Mouse (Mus musculus) hindbrain, embryonic 16.5 days (tissue): ENCODE results near the gene Cdon. TPM values are rescaled to one million over a fixed set of nuclear protein-coding genes. Genes with fewer than 3 reads are reported as not detected.

Experiments
- ATAC-seq: fragments of 200-750 bp; cut with Nextera tagmentation; 2 replicates; pipeline ENCODE4 v1.8.0; 2017; ENCODE audit warnings: moderate TSS enrichment, moderate library complexity
- H3K27ac ChIP-seq: fragments of 300-500 bp; sonication (generic); 2 replicates; pipeline ENCODE4 v1.5.1; 2014; ENCODE audit warnings: low read depth, mild to moderate bottlenecking, control low read depth, low read length, moderate library complexity
- H3K27me3 ChIP-seq: fragments of 300-500 bp; sonication (generic); replicated peaks from 2 replicates; pipeline ENCODE4 v1.6.1; 2014; ENCODE audit warnings: low read length; ENCODE audit not compliant: control insufficient read depth, insufficient read depth
- H3K36me3 ChIP-seq: fragments of 300-500 bp; sonication (generic); 2 replicates; pipeline ENCODE4 v1.6.1; 2014; ENCODE audit warnings: mild to moderate bottlenecking, low read length, moderate library complexity, mixed read lengths; ENCODE audit not compliant: control insufficient read depth, insufficient read depth
- H3K4me1 ChIP-seq: fragments of 300-500 bp; sonication (generic); 2 replicates; pipeline ENCODE4 v1.6.1; 2014; ENCODE audit warnings: low read depth, low read length; ENCODE audit not compliant: control insufficient read depth, insufficient read depth
- H3K4me2 ChIP-seq: fragments of 300-500 bp; sonication (generic); 2 replicates; pipeline ENCODE4 v1.6.1; 2014; ENCODE audit warnings: mild to moderate bottlenecking, low read length, control low read depth, moderate library complexity
- H3K4me3 ChIP-seq: fragments of 300-500 bp; sonication (generic); 2 replicates; pipeline ENCODE4 v1.5.1; 2014; ENCODE audit warnings: mild to moderate bottlenecking, low read length, control low read depth, moderate library complexity
- H3K9ac ChIP-seq: fragments of 300-500 bp; sonication (generic); 2 replicates; pipeline ENCODE4 v1.6.1; 2014; ENCODE audit warnings: low read depth, mild to moderate bottlenecking, control low read depth, low read length, moderate library complexity
- H3K9me3 ChIP-seq: fragments of 300-500 bp; sonication (generic); 2 replicates; pipeline ENCODE4 v1.6.1; 2014; ENCODE audit warnings: mild to moderate bottlenecking, low read length, moderate library complexity; ENCODE audit not compliant: control insufficient read depth
- WGBS: fragments of 180-500 bp; shearing (Covaris S2); extraction: QIAGEN DNeasy Blood & Tissue Kit; methylation state at CpG from one replicate; pipeline ENCODE4 v1.1.7; 2014; 5-methylcytosine and 5-hydroxymethylcytosine counted together
- polyA plus RNA-seq: library from polyadenylated mRNA; unstranded; fragments of >200 nt; fragmentation: Nextera tagmentation; extraction: Ambion mirVana; gene quantifications from 2 replicates; pipeline ENCODE4 v1.2.1, GENCODE M21; 2015

The Cdon gene
- polyA plus RNA-seq, 1 experiment from 2014 or later = 3.7 TPM

GRCm38 (mm10) chr9:35522821-35523515, 102.0 kb downstream of the Cdon start:
- H3K4me2 ChIP-seq = no peak overlapping the region
- no peaks in the 10 kb centered on the region; the same call in 1 of the 2 replicates for H3K27me3 ChIP-seq
- H3K4me3 ChIP-seq = no peak overlapping the region
- H3K4me1 ChIP-seq = peaks cover 13% of the 10 kb centered on the region
- H3K9me3 ChIP-seq = no peaks in the 10 kb centered on the region
- no peak overlapping the region for H3K9ac ChIP-seq
- 63% methylated on average over 1 of the region's 1 CpGs for WGBS
- ATAC-seq = peak; percentile 15; the same call in 1 of the 2 replicates
- no peaks in the 10 kb centered on the region for H3K36me3 ChIP-seq
- H3K27ac ChIP-seq = peak overlapping the region; percentile 25; the same call in 1 of the 2 replicates

GRCm38 (mm10) chr9:35523541-35523940, 102.6 kb downstream of the Cdon start:
- H3K4me2 ChIP-seq = peak overlapping the region; percentile 37; the same call in 1 of the 2 replicates
- WGBS = 11% methylated on average over 5 of the region's 5 CpGs
- ATAC-seq = peak; percentile 88
- H3K27me3 ChIP-seq = no peaks in the 10 kb centered on the region; the same call in 1 of the 2 replicates
- H3K4me1 ChIP-seq = peaks cover 13% of the 10 kb centered on the region
- H3K36me3 ChIP-seq = no peaks in the 10 kb centered on the region
- H3K4me3 ChIP-seq = no peak overlapping the region
- peak overlapping the region; percentile 70 for H3K27ac ChIP-seq
- no peaks in the 10 kb centered on the region for H3K9me3 ChIP-seq
- H3K9ac ChIP-seq = no peak overlapping the region; the same call in 1 of the 2 replicates

GRCm38 (mm10) chr9:35523941-35524411, 103.0 kb downstream of the Cdon start:
- peak; percentile 80 for ATAC-seq
- Histone ChIP-seq H3K27ac (peak overlapping the region; percentile 70), H3K27me3 (no peaks in the 10 kb centered on the region; the same call in 1 of the 2 replicates), H3K4me2 (peak overlapping the region; percentile 37; the same call in 1 of the 2 replicates), H3K36me3 (no peaks in the 10 kb centered on the region), H3K4me3 (no peak overlapping the region), H3K4me1 (peaks cover 13% of the 10 kb centered on the region), H3K9ac (no peak overlapping the region), H3K9me3 (no peaks in the 10 kb centered on the region)
- 20% methylated on average over 7 of the region's 7 CpGs for WGBS

- no peak overlapping the region for H3K9ac ChIP-seq
- ATAC-seq = no peak
Measured at GRCm38 (mm10) chr9:35529141-35529540, 108.2 kb downstream of the Cdon start.

GRCm38 (mm10) chr9:35529796-35530195, 108.9 kb downstream of the Cdon start:
- H3K4me2 ChIP-seq = no peak overlapping the region
- H3K4me1 ChIP-seq = peaks cover under 1% of the 10 kb centered on the region; the same call in 1 of the 2 replicates
- H3K4me3 ChIP-seq = no peak overlapping the region
- H3K27me3 ChIP-seq = no peaks in the 10 kb centered on the region; the same call in 1 of the 2 replicates
- H3K36me3 ChIP-seq = no peaks in the 10 kb centered on the region
- H3K27ac ChIP-seq = no peak overlapping the region
- no peak for ATAC-seq
- WGBS = 15% methylated on average over 1 of the region's 1 CpGs
- no peak overlapping the region for H3K9ac ChIP-seq
- no peaks in the 10 kb centered on the region for H3K9me3 ChIP-seq

More at GRCm38 (mm10) chr9:35529141-35529540, 108.2 kb downstream of the Cdon start:
- Histone ChIP-seq H3K9me3 (no peaks in the 10 kb centered on the region), H3K4me3 (no peak overlapping the region), H3K4me1 (peaks cover 3% of the 10 kb centered on the region), H3K27ac (no peak overlapping the region), H3K4me2 (no peak overlapping the region), H3K36me3 (no peaks in the 10 kb centered on the region), H3K27me3 (no peaks in the 10 kb centered on the region; the same call in 1 of the 2 replicates)
- WGBS = 68% methylated on average over 3 of the region's 3 CpGs

GRCm38 (mm10) chr9:35533266-35533665, 112.3 kb downstream of the Cdon start:
- no peak overlapping the region for H3K4me2 ChIP-seq
- WGBS = 71% methylated on average over 9 of the region's 9 CpGs

GRCm38 (mm10) chr9:35535110-35535509, 114.2 kb downstream of the Cdon start:
- H3K4me3 ChIP-seq = no peak overlapping the region
- no peaks in the 10 kb centered on the region; the same call in 1 of the 2 replicates for H3K36me3 ChIP-seq
- H3K9me3 ChIP-seq = no peaks in the 10 kb centered on the region
- H3K27me3 ChIP-seq = no peaks in the 10 kb centered on the region; the same call in 1 of the 2 replicates
- H3K4me2 ChIP-seq = no peak overlapping the region
- peak; percentile 90 for ATAC-seq
- WGBS = 8% methylated on average over 2 of the region's 2 CpGs
- H3K9ac ChIP-seq = no peak overlapping the region
- no peak overlapping the region for H3K27ac ChIP-seq
- H3K4me1 ChIP-seq = peaks cover 2% of the 10 kb centered on the region; the same call in 1 of the 2 replicates

More at GRCm38 (mm10) chr9:35533266-35533665, 112.3 kb downstream of the Cdon start:
- Histone ChIP-seq H3K27ac (no peak overlapping the region), H3K36me3 (no peaks in the 10 kb centered on the region), H3K27me3 (no peaks in the 10 kb centered on the region; the same call in 1 of the 2 replicates), H3K9me3 (no peaks in the 10 kb centered on the region), H3K4me3 (no peak overlapping the region), H3K4me1 (peaks cover 2% of the 10 kb centered on the region; the same call in 1 of the 2 replicates), H3K9ac (no peak overlapping the region)
- ATAC-seq = no peak

GRCm38 (mm10) chr9:35535876-35536275, 114.9 kb downstream of the Cdon start:
- ATAC-seq = no peak
- Histone ChIP-seq H3K9ac (no peak overlapping the region), H3K4me3 (no peak overlapping the region), H3K4me2 (no peak overlapping the region), H3K36me3 (no peaks in the 10 kb centered on the region; the same call in 1 of the 2 replicates), H3K27ac (no peak overlapping the region), H3K27me3 (no peaks in the 10 kb centered on the region; the same call in 1 of the 2 replicates), H3K4me1 (peaks cover 2% of the 10 kb centered on the region; the same call in 1 of the 2 replicates), H3K9me3 (no peaks in the 10 kb centered on the region)
- WGBS = 79% methylated on average over 4 of the region's 4 CpGs
